Mouse (Mus musculus): ENCODE data around the gene Skiv2l. TPM values are rescaled to one million over a fixed set of nuclear protein-coding genes. Genes with fewer than 3 reads are reported as not detected.

Skiv2l gene
- total and polyA plus RNA-seq, 3 experiments: 18.1 to 28.9 (median 26.8) TPM

DNA sequence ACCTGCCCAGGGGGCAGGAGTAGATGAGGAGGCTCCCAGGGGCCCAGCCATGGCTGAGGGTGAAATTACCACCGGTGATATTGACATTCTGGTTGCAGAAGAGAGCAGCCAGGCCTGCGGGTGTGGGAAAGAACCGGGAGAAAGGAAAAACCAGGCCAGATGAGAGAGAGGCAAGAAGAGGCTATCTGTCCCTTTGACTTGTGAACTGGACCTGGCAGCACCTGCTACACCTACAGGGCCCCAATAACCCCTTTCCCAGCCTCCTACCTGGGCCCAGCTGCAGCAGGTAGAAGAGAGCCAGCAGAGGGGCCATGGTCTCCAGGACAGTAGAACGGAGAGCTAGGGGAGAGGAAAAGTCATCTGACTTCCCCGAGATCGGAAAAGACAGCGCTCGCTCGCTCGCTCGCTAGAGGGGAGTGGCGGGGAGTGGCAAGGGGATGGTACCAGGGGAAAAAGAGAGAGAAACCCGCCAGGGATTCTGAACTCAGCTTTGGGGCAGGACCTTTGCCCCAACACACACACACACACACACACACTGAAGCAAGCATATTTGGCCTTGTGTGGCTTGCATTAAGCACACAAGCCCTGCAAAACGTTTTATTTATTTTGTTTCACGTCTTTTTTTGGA lies 31.8 kb upstream of the Skiv2l start, which contains the start of gene Gm20547:
Gene Gm20547 (minus strand): TSS at position 360 of the 628 bp plus-strand sequence.
- 22% methylated on average over 15 of the region's 15 CpGs for WGBS
- no peaks in the 10 kb centered on the region for H3K79me2 ChIP-seq (replicated peaks; ENCODE audit: control insufficient read depth, insufficient read depth, low read length)
- H3K4me1 ChIP-seq (ENCODE audit: control insufficient read depth, insufficient read depth, low read length): no peaks in the 10 kb centered on the region
- H3K27ac ChIP-seq: no peak within 1 kb of the TSS
- no peak within 1 kb of the TSS for H3K4me3 ChIP-seq
- DNase-seq: no peak
- no peaks in the 10 kb centered on the region for H3K27me3 ChIP-seq (ENCODE audit: control insufficient read depth, insufficient read depth, low read length)
- H3K36me3 ChIP-seq (ENCODE audit: control insufficient read depth, insufficient read depth, low read length): no peaks in the 10 kb centered on the region
- no peak within 1 kb of the TSS for H3K9ac ChIP-seq (ENCODE audit: low read depth, low read length)
- no peak for TF ChIP-seq POLR2A (IDR thresholded peaks at IDR 0.05; ENCODE audit: insufficient read depth, low read depth, low read length)
- no peak for TF ChIP-seq CTCF (IDR thresholded peaks at IDR 0.05)
- no peak for TF ChIP-seq EP300 (IDR thresholded peaks at IDR 0.05; ENCODE audit: insufficient read depth, low read depth, low read length)
- intact Hi-C loops (cut with DNase I): no loop called here

DNA sequence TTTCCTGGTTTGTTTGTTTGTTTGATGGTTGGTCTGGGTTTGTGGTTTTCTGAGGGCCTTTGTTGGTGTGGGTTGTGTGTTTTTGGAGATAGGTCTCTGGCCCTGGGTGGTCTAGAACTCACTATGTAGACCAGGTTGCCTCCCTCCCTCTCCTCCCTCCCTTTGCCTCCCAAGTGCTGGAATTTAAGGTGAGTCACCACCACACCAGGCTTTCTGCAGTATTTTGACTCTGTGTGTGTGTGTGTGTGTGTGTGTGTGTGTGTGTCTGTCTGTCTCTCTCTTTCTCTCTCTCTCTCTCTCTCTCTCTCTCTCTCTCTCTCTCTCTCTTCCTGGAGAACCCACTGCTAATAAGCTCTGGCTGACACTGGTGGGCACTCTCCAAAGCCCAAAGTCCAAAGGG lies 31.2 kb upstream of the Skiv2l start:
- no peaks in the 10 kb centered on the region for H3K36me3 ChIP-seq (ENCODE audit: control insufficient read depth, insufficient read depth, low read length)
- no peak overlapping the region for H3K9ac ChIP-seq (ENCODE audit: low read depth, low read length)
- no peaks in the 10 kb centered on the region for H3K27me3 ChIP-seq (ENCODE audit: control insufficient read depth, insufficient read depth, low read length)
- intact Hi-C loops (cut with DNase I): no loop called here
- H3K27ac ChIP-seq: no peak overlapping the region
- TF ChIP-seq POLR2A (IDR thresholded peaks at IDR 0.05; ENCODE audit: insufficient read depth, low read depth, low read length): no peak
- TF ChIP-seq CTCF (IDR thresholded peaks at IDR 0.05): no peak
- TF ChIP-seq EP300 (IDR thresholded peaks at IDR 0.05; ENCODE audit: insufficient read depth, low read depth, low read length): no peak
- H3K4me1 ChIP-seq (ENCODE audit: control insufficient read depth, insufficient read depth, low read length): no peaks in the 10 kb centered on the region
- no peak overlapping the region for H3K4me3 ChIP-seq
- no peak for DNase-seq
- no peaks in the 10 kb centered on the region for H3K79me2 ChIP-seq (replicated peaks; ENCODE audit: control insufficient read depth, insufficient read depth, low read length)

DNA sequence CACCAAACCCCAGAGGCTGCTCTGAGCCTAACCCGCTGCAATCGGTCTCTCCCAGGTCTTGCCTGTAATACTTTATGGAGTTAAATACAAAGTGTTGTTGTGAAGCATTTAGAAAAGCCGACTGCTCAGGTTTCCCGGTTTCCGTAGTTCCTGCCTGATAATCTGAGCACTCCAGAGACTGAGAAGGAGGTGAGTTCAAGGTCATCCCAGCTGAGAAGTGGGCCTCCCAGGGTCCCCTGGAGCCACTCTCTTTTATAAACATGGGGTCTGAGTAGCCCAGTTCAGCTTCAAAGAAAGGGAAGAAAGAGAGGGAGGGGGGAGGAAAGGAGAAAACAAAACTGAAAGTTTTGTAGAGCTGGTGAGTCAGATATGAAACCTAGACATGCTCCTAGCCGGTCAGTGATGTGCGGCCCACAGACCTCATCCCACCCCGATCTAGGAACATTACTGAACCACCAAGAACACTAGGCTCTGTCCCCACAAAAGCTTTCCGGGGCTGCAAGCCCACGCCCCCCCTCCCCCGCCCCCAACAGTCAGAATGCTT lies 29.4 kb upstream of the Skiv2l start, which contains the start of gene Zbtb12:
Gene Zbtb12 (plus strand): TSS at position 148 of the 544 bp plus-strand sequence.
- Histone ChIP-seq H3K36me3 (ENCODE audit: control insufficient read depth, insufficient read depth, low read length) (no peaks in the 10 kb centered on the region), H3K4me3 (no peak within 1 kb of the TSS), H3K4me1 (ENCODE audit: control insufficient read depth, insufficient read depth, low read length) (no peaks in the 10 kb centered on the region), H3K27ac (no peak within 1 kb of the TSS), H3K27me3 (ENCODE audit: control insufficient read depth, insufficient read depth, low read length) (no peaks in the 10 kb centered on the region), H3K9ac (ENCODE audit: low read depth, low read length) (no peak within 1 kb of the TSS; the same call in 1 of the 2 replicates), H3K79me2 (replicated peaks; ENCODE audit: control insufficient read depth, insufficient read depth, low read length) (no peaks in the 10 kb centered on the region)
- TF ChIP-seq CTCF (IDR thresholded peaks at IDR 0.05) (no peak), POLR2A (IDR thresholded peaks at IDR 0.05; ENCODE audit: insufficient read depth, low read depth, low read length) (no peak), EP300 (IDR thresholded peaks at IDR 0.05; ENCODE audit: insufficient read depth, low read depth, low read length) (no peak)
- DNase-seq: no peak
- intact Hi-C loops (cut with DNase I): no loop called here
- WGBS: 54% methylated on average over 11 of the region's 11 CpGs

DNA sequence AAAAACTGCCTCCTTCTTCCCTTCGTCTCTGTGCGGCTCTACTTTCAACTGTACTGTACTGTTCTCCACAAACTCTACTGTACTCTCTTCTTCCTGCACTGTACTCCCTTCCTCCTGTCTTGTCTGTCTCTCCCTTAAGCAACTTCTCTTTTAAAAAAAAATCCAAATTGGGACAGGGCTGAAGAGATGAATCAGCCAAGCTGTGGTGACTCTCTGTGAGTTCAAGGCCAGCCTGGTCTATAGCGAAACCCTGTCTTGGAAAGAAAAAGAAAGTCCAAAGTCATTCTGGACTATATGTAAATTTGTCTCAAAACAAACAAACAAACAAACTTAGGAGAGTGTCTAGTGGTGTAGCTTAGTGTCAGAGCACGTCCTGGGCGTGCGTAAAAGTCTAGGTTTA lies 24.3 kb upstream of the Skiv2l start:
- Histone ChIP-seq H3K27ac (no peak overlapping the region), H3K9ac (ENCODE audit: low read depth, low read length) (no peak overlapping the region), H3K4me1 (ENCODE audit: control insufficient read depth, insufficient read depth, low read length) (no peaks in the 10 kb centered on the region), H3K79me2 (replicated peaks; ENCODE audit: control insufficient read depth, insufficient read depth, low read length) (no peaks in the 10 kb centered on the region), H3K27me3 (ENCODE audit: control insufficient read depth, insufficient read depth, low read length) (no peaks in the 10 kb centered on the region), H3K36me3 (ENCODE audit: control insufficient read depth, insufficient read depth, low read length) (no peaks in the 10 kb centered on the region), H3K4me3 (no peak overlapping the region)
- no peak for TF ChIP-seq EP300 (IDR thresholded peaks at IDR 0.05; ENCODE audit: insufficient read depth, low read depth, low read length)
- no peak for TF ChIP-seq POLR2A (IDR thresholded peaks at IDR 0.05; ENCODE audit: insufficient read depth, low read depth, low read length)
- no peak for TF ChIP-seq CTCF (IDR thresholded peaks at IDR 0.05)
- intact Hi-C loops (cut with DNase I): no loop called here
- no peak for DNase-seq
- WGBS: 87% methylated on average over 6 of the region's 6 CpGs

DNA sequence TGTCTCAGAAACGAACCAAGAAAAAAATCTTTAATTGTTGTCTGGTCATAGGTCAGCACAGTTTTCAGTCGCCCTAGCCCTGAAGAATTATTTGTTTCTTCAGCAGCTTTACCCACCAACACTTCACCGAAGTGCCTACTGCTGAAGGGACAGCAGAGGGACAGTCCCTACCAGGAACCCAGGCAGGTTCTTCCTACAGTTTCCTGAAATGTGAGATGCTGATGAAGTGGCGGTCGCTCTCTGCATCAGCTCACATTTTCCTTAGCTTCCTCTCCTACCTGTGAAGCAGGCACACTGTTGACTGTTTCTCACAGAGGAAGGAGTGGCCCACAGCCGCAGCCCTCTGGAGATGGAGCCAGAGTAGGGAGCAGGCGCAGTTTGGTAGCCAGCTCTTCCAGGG lies 16.0 kb upstream of the Skiv2l start:
- WGBS: 48% methylated on average over 7 of the region's 7 CpGs
- H3K9ac ChIP-seq (ENCODE audit: low read depth, low read length): no peak overlapping the region
- no peaks in the 10 kb centered on the region for H3K36me3 ChIP-seq (ENCODE audit: control insufficient read depth, insufficient read depth, low read length)
- no peak overlapping the region for H3K4me3 ChIP-seq
- H3K27ac ChIP-seq: no peak overlapping the region
- H3K79me2 ChIP-seq (replicated peaks; ENCODE audit: control insufficient read depth, insufficient read depth, low read length): no peaks in the 10 kb centered on the region
- no peak for DNase-seq
- H3K27me3 ChIP-seq (ENCODE audit: control insufficient read depth, insufficient read depth, low read length): no peaks in the 10 kb centered on the region
- H3K4me1 ChIP-seq (ENCODE audit: control insufficient read depth, insufficient read depth, low read length): no peaks in the 10 kb centered on the region
- intact Hi-C loops (cut with DNase I): no loop called here
- TF ChIP-seq EP300 (IDR thresholded peaks at IDR 0.05; ENCODE audit: insufficient read depth, low read depth, low read length): no peak
- TF ChIP-seq CTCF (IDR thresholded peaks at IDR 0.05): no peak
- no peak for TF ChIP-seq POLR2A (IDR thresholded peaks at IDR 0.05; ENCODE audit: insufficient read depth, low read depth, low read length)

DNA sequence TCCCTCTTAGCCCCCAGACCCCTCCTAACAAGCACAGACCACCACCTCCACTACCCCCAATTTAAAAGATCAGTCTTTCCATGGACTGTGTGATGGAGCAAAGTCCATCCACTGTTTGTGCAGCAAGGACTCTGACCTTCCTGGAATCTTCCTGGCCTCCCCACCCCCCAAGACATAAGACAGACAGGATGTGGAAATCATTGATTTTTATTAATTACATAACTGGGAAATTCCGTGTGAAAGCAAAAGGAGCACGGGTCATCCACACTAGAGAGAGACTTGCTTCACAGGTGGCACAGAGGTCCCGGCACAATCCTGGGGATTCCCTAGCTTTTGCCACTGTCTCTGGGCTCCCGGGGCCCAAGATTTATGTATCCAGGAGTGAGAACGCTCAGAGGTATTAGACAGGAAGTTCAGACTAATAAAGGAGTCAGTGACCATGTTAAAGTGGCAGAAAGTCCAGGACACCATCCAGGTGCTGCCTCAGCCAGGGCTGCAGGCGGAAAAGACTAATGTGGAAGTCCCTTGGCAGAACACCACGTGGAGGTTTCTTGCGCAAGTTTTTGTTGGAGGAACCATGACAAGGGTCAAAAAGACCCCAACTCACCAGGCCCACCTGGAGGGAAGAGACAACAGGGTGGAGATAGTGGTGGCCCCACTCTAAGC lies 12.5 kb upstream of the Skiv2l start, which contains the start of gene Cfb:
Gene Cfb (minus strand): TSS at position 103 of the 666 bp plus-strand sequence.
- H3K4me1 ChIP-seq (ENCODE audit: control insufficient read depth, insufficient read depth, low read length): no peaks in the 10 kb centered on the region
- H3K4me3 ChIP-seq: no peak within 1 kb of the TSS
- H3K79me2 ChIP-seq (replicated peaks; ENCODE audit: control insufficient read depth, insufficient read depth, low read length): no peaks in the 10 kb centered on the region
- no peak for DNase-seq
- intact Hi-C loops (cut with DNase I): no loop called here
- H3K27ac ChIP-seq: no peak within 1 kb of the TSS
- no peak within 1 kb of the TSS for H3K9ac ChIP-seq (ENCODE audit: low read depth, low read length)
- H3K36me3 ChIP-seq (ENCODE audit: control insufficient read depth, insufficient read depth, low read length): no peaks in the 10 kb centered on the region
- TF ChIP-seq EP300 (IDR thresholded peaks at IDR 0.05; ENCODE audit: insufficient read depth, low read depth, low read length): no peak
- no peak for TF ChIP-seq CTCF (IDR thresholded peaks at IDR 0.05)
- TF ChIP-seq POLR2A (IDR thresholded peaks at IDR 0.05; ENCODE audit: insufficient read depth, low read depth, low read length): no peak
- WGBS: 49% methylated on average over 8 of the region's 8 CpGs
- no peaks in the 10 kb centered on the region for H3K27me3 ChIP-seq (ENCODE audit: control insufficient read depth, insufficient read depth, low read length)
